Mouse (Mus musculus) fibroblast of lung, adult 2 months (primary cell): ENCODE measurements around the gene Lag3.
"Not testable (repeated sequence)": the region's sequence is repeated elsewhere in the genome, so short reads cannot be mapped to it uniquely, and the experiment has no call there.

Source experiments
- DNase-seq: peaks from one replicate; pipeline ENCODE4 v3.0.0-alpha.2; 2011; ENCODE audit warnings: low read depth

The Lag3 gene

DNA sequence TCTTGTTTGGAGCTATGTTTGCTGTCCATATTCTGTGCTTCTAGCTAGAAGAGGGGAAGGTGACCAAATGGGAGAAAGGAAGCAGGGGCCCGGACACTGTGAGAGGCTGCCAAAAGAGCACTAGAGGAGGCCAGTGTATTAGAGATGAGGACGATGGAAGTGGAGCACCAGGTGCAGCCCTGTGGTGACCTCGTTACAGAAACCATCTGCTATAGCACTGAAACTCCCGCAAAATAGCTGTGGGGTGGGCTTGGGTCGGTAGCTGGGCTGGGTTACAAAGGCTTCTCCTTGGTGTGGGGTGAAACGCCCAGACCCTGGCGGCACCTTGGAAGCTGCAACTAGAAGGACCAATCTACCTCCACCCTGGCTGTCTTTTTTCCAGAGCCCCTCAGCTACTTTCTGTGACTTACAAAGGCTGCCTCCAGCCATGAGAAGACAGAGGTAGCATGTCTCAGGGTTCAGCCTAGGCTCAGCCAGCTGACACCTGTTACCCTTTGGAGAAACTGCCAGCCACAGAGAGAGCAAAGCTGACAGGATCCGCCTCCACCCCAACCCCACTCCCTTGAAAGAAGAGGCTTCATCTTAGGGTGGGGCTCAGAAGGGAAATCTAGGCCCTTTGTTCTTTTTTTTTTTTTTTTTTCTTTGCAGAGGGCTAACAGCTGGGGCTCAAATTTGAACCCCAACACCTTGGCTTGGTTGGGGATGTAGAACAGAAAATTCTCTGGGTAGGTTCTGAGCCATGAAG is 11.3 kb downstream of the Lag3 start:
- no peak for DNase-seq

DNA sequence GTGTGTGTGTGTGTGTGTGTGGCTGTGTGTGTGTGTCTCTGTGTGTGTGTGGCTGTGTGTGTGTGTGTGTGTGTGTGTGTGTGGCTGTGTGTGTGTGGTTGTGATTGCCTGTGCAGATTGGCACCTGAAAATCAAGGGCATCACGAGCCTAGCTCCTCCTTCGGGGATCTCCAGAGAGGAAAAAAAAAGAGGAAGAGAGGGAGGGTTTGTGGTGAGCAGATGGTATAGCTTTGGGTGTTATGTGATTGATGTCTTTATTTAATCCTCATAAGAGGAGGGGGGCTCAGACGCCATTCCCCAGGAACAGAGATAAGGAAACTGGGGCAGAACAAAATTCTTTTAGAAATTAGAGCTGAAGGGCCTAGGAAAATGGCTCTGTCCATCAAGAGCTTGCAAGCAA is 13.1 kb downstream of the Lag3 start:
- no peak for DNase-seq

DNA sequence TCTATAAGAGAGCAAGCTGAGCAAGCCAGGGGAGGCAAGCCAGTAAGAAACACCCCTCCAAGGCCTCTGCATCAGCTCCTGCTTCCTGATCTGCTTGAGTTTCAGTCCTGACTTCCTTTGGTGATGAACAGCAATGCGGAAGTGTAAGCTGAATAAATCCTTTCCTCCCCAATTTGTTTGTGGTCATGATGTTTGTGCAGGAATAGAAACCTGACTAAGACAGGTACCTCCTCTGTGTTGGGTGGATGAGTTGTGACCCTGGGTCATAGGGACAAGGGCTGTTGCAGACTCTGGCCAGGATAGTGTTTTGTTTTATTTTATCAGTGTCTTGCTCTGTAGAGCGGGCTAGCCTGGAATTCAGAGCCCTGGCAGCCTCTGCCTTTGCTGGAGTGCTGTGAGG is 17.4 kb downstream of the Lag3 start:
- not testable (repeated sequence) for DNase-seq

DNA sequence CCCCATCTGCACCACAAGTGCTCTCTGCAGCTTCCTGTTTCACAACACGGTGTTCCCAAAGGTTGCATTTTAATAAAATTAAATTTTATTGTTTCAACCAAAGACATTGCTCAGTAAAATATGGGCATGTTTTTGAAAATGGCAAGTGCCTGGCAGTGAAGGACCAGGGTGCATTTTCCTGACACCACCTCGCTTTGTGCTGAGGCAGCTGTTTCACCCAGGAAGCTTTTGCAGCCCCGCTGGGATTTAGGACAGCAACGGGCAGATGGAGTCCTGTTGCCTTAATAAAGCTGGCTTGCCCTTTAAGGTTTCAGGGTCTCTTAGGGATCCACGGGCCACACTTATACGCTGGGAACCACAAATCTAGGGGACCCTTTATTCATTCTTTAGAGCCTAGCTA is 20.5 kb downstream of the Lag3 start:
- DNase-seq, result no peak

GRCm38 (mm10) chr6:124888555-124889125 is 22.9 kb downstream of the Lag3 start:
- DNase-seq, result no peak

- no peak for DNase-seq
Observed at GRCm38 (mm10) chr6:124887986-124888385, 23.5 kb downstream of the Lag3 start, which contains the start of gene Cd4. Gene Cd4, minus strand, starts transcription at chr6:124888221.

- no peak for DNase-seq
Observed at GRCm38 (mm10) chr6:124885956-124886381, 25.5 kb downstream of the Lag3 start.

GRCm38 (mm10) chr6:124884714-124885500 is 26.6 kb downstream of the Lag3 start:
- DNase-seq, result no peak

DNA sequence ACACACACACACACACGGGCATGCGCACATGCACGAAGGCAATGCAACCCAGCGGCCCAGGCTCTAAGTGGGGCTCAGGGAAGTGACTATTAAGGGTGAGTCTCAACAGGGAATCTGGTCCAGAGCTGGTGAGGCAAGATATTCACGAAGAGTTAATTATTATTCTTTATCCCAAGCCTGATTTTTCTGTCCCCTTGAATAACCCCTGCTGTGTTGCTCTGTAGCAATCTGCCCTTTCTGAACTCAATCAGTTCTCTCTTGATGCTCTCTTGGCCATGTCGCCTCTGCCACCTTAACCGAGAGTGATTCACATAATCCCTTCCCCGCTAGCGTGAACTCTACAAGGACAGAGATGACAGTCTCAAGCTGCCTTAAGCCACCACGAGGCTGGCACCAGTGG is 28.2 kb downstream of the Lag3 start:
- DNase-seq, result no peak

DNA sequence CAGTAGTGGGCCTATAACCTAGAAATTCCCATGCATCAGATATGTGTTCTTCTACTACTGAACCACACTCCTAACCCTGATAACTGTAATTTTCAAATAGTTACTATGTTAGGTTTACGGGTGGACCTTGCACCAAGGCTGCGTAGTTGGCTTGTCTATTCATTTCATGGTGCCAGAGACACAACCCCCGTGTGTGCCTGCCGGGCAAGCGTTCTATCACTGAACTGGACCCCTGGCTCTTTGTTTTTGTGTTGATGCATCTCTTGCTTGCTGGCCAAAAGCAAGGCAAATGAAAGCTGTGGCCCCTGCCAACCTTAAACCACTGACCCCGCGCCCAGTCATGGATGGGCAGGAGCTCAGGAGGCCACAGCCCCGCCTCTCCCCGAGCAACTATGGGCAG is 29.7 kb downstream of the Lag3 start:
- no peak for DNase-seq

DNA sequence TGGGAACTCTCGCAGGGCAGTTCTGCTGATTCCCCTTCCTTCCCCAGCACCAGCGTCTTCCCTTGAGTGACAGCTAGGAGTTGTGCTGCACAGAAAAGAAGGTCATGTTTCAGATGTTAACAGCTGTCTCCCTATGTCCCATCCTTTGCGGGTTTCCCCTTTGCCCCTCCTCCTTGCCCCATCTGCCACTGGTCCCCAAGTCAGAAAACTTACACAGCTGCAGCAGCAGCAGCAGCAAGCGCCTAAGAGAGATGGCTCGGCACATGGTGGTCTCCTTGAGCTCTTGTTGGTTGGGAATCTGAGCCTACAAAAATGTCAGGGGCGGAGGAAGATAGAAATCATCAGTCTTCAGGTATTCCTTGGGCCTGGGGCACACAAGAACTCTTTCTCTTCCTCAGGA is 32.1 kb downstream of the Lag3 start:
- no peak for DNase-seq

- no peak for DNase-seq
Observed at GRCm38 (mm10) chr6:124874348-124874747, 37.2 kb downstream of the Lag3 start.

DNA sequence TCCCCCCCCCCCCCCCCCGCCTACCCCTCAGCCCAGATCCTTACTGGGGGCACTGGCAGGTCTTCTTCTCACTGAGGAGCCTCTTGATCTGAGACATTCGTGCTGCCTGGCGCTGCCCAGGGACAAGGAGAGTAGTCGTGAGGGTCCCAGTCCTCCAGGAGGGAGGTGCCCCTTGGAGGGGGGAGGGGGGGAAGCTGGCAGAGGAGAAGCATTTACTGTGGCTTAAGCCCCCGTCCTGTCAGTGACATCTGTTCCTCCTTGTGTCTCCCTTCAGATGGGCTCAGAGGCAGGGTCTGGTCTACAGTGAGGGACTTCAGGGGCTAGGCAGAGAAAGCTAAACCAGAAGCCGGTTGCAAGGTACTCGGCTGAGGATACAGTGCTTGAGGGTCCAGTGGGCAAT is 44.9 kb downstream of the Lag3 start:
- no peak for DNase-seq

GRCm38 (mm10) chr6:124865766-124866362 is 45.6 kb downstream of the Lag3 start:
- no peak for DNase-seq

GRCm38 (mm10) chr6:124863658-124864298 is 47.7 kb downstream of the Lag3 start, which contains the start of gene Gpr162:
Gene Gpr162, minus strand, starts transcription at chr6:124863983.
- DNase-seq, result no peak

- no peak for DNase-seq
Observed at GRCm38 (mm10) chr6:124863125-124863657, 48.3 kb downstream of the Lag3 start.

DNA sequence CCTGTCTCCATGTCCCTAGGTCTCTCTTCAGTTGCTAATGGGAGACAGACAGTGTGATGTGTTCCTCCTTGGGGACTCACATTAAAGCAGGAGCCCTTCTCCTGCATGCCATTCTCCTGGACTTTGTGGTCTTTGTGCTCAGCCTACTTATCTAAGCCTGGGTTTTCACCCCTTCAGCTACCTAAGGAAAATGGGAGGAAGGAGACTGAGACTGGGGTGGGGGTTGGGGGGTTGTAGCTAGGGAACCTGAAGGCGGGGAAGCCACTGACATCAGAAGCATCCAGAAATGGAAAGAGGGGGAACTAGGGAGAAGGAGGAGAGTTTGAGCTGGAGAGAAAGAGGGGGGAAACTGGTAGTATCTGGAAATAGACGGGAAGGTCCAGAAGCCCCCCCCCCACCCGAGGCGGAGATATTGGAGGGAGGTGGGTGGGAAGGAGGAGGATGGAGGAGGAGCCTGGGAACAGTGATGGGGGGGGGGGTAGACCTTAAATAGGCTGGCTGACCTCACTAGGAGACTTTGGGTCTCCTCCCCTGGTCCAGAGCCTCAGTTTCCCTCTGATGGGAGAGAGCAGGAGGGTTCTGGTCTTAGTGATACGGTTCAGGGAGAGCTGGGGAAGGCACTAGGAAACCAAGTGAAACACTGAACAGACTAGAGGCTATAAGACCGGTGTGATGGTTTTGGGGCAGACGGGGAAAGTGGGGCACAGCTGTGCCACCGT is 48.9 kb downstream of the Lag3 start:
- DNase-seq, result no peak

DNA sequence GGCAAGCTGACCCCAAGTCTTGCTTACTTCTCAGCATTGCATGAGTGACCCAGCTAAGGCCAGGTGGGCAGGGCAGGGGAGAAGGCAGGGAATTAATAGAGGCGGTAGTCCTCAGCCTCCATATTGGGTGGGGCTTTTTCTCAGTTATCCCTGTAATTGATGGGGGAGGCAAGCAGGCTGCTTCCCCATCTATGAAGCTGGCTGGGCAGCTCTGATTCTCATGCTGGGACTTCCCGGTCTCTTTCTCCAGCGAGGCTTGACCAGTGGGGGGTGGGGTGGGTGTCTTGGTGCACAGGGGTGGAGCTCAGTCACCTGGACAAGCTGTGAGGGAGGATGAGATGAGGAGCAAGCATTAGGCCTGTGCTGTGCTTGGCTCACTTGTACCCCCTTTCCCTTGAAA is 49.7 kb downstream of the Lag3 start:
- DNase-seq, result no peak

DNA sequence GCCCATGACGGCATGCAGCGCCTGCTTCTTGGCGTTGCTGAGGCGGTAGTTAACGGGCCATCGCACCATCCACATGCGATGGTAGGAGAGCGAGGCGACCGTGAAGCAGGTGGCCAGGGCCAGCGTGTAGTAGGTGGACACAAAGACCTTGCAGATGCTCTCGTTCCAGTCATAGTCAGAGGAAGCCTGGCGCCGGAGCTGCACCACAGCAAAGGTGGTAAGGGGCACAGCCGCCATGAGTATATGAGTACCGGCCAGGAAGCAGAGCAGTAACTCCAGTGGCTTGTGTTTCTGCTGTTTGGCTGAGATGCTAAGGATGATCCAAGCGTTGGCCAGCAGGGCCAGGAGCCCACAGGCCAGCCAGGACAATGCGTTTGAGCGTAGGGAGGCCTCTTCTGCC is 50.2 kb downstream of the Lag3 start:
- no peak for DNase-seq

GRCm38 (mm10) chr6:124860511-124860910 is 51.0 kb downstream of the Lag3 start:
- DNase-seq, result no peak

- DNase-seq, result peak; percentile 53
Observed at GRCm38 (mm10) chr6:124859725-124860124, 51.8 kb downstream of the Lag3 start.
